Mouse (Mus musculus): ENCODE data around the gene Zdhhc22.

The Zdhhc22 gene

GRCm38 (mm10) chr12:86935692-86936282 lies 54.4 kb downstream of the Zdhhc22 start:
- no peak for DNase-seq (ENCODE audit: low read depth)

GRCm38 (mm10) chr12:86934748-86935147 lies 55.5 kb downstream of the Zdhhc22 start:
- DNase-seq (ENCODE audit: low read depth): no peak

GRCm38 (mm10) chr12:86932575-86932952 lies 57.7 kb downstream of the Zdhhc22 start:
- DNase-seq (ENCODE audit: low read depth): no peak

GRCm38 (mm10) chr12:86931919-86932574 lies 58.2 kb downstream of the Zdhhc22 start:
- DNase-seq (ENCODE audit: low read depth): no peak

- no peak for DNase-seq (ENCODE audit: low read depth)
These were observed 59.1 kb downstream of the Zdhhc22 start for GRCm38 (mm10) chr12:86930934-86931729.

Measured in c-Kit-positive CD71-negative TER-119-negative erythroid progenitor cells, embryonic 14.5 days (primary cell).